Mouse (Mus musculus) neural tube, embryonic 13.5 days (tissue): ENCODE data around the gene Gm11634. TPM values are rescaled to one million over a fixed set of nuclear protein-coding genes. Genes with fewer than 3 reads are reported as not detected.
A peak's percentile ranks its signal among the peaks of the same experiment; 100 is the strongest.
"Not testable (repeated sequence)": the region's sequence is repeated elsewhere in the genome, so short reads cannot be mapped to it uniquely, and the experiment has no call there.

Source experiments
- ATAC-seq: fragments of 200-750 bp; cut with Nextera tagmentation; 2 replicates; pipeline ENCODE4 v1.8.0; 2017; ENCODE audit warnings: low read depth, mild to moderate bottlenecking, moderate TSS enrichment, moderate library complexity
- H3K27ac ChIP-seq: fragments of 300-500 bp; sonication (generic); replicated peaks from 2 replicates; pipeline ENCODE4 v1.5.1; 2015; ENCODE audit warnings: moderate library complexity, mild to moderate bottlenecking, inconsistent platforms
- H3K27me3 ChIP-seq: fragments of 300-500 bp; sonication (generic); 2 replicates; pipeline ENCODE4 v1.6.1; 2015; ENCODE audit warnings: mild to moderate bottlenecking, inconsistent platforms
- H3K36me3 ChIP-seq: fragments of 300-500 bp; sonication (generic); 2 replicates; pipeline ENCODE4 v1.6.1; 2015; ENCODE audit warnings: mild to moderate bottlenecking, inconsistent platforms
- H3K4me1 ChIP-seq: fragments of 300-500 bp; sonication (generic); replicated peaks from 2 replicates; pipeline ENCODE4 v1.6.1; 2015; ENCODE audit warnings: inconsistent platforms
- H3K4me2 ChIP-seq: fragments of 300-500 bp; sonication (generic); 2 replicates; pipeline ENCODE4 v1.6.1; 2015; ENCODE audit warnings: inconsistent platforms, mild to moderate bottlenecking, moderate library complexity
- H3K4me3 ChIP-seq: fragments of 300-500 bp; sonication (generic); 2 replicates; pipeline ENCODE4 v1.5.1; 2015; ENCODE audit warnings: mild to moderate bottlenecking, inconsistent platforms
- H3K9ac ChIP-seq: fragments of 300-500 bp; sonication (generic); 2 replicates; pipeline ENCODE4 v1.6.1; 2015; ENCODE audit warnings: moderate library complexity, mild to moderate bottlenecking, inconsistent platforms
- H3K9me3 ChIP-seq: fragments of 300-500 bp; sonication (generic); 2 replicates; pipeline ENCODE4 v1.6.1; 2016; ENCODE audit warnings: inconsistent platforms
- WGBS: fragments of 180-500 bp; shearing (Covaris S2); methylation state at CpG from one replicate; pipeline ENCODE4 v1.1.7; 2015; 5-methylcytosine and 5-hydroxymethylcytosine counted together
- polyA plus RNA-seq: library from polyadenylated mRNA; unstranded; fragments of >200 nt; fragmentation: Nextera tagmentation; extraction: Ambion mirVana; gene quantifications from 2 replicates; pipeline ENCODE4 v1.2.1, GENCODE M21; 2015

Gene Gm11634
- polyA plus RNA-seq, 1 experiment from 2014 or later, result not detected

DNA sequence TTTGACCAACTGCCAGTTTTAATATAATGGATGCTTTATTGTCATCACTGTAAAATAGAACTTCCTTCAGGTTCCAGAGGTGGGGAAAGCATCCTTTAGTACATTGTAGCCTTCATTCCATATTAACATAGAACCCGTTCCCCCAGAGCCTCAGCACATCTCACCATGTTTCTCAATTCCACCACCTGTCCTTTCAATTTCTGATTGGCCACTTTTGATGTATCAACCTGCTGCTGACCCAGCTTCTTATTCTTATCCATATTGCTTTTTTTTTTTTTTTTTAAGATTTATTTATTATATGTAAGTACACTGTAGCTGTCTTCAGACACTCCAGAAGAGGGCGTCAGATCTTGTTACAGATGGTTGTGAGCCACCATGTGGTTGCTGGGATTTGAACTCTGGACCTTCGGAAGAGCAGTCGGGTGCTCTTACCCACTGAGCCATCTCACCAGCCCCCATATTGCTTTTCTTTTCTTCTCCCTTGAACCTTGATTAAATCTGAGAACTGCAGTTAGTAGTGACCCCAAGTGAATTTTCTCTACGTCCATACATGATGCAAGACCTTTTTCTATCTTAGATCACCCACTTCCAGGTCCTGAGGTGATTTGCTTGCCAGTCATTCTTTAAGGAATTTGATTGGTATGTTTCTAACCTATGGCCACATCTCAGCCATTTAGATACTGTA is 29.8 kb upstream of the Gm11634 start:
- H3K9ac ChIP-seq, H3K27me3 ChIP-seq, H3K27ac ChIP-seq, H3K9me3 ChIP-seq, ATAC-seq, H3K36me3 ChIP-seq: not testable (repeated sequence)
- H3K4me1 ChIP-seq, result peaks cover 19% of the 10 kb centered on the region
- 68% methylated on average over 4 of the region's 5 CpGs for WGBS
- peak overlapping the region; percentile 94 for H3K4me2 ChIP-seq
- H3K4me3 ChIP-seq, result peak overlapping the region; percentile 59

DNA sequence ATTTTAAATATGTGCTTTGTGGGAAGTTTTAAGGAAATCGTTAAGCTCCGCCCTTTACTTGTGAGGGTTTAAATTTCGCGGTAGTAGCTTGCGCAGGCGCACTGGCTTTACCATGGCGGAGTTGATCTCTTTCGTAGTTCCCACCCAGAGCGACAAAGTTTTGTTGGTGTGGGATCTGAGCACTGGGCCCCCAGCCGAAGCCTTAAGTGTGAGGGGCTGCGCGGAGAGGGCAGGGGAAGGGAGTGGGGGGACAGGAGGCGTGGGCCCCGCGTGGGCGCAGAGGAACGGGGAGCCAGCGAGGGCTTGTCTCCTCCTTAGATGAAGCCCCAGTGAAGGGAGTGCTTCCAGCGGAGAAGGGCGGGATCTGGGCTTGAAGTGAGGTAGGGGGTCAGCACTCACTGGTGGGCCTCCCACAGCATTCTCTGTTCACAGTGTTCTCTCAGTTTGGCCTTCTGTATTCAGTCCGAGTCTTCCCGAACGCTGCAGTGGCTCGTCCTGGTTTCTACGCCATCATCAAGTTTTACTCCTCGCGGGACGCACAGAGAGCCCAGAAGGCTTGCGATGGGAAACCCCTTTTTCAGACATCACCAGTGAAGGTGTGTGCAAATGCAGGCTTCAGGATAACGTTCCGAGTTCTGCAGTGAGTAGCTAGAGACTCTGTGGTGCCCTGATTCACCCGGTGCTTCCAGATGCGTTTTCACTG is 29.0 kb upstream of the Gm11634 start:
- H3K4me3 ChIP-seq, result peak overlapping the region; percentile 59
- peak overlapping the region; percentile 94 for H3K4me2 ChIP-seq
- peaks cover 19% of the 10 kb centered on the region for H3K4me1 ChIP-seq
- under 1% methylated on average over 33 of the region's 33 CpGs for WGBS
- peak overlapping the region; percentile 73 for H3K9ac ChIP-seq
- peaks cover 2% of the 10 kb centered on the region; the same call in 1 of the 2 replicates for H3K36me3 ChIP-seq
- 0 out of 2 replicates have a peak, but pooled peaks have one; percentile 9 for ATAC-seq
- no peaks in the 10 kb centered on the region for H3K9me3 ChIP-seq
- H3K27ac ChIP-seq, result peak overlapping the region; percentile 90
- H3K27me3 ChIP-seq, result no peaks in the 10 kb centered on the region

GRCm38 (mm10) chr11:101626995-101627856 is 28.2 kb upstream of the Gm11634 start, which contains the start of gene Rdm1:
TSS of gene Rdm1 (plus strand) at chr11:101627195.
- no peaks in the 10 kb centered on the region for H3K27me3 ChIP-seq
- peak; percentile 89 for ATAC-seq
- peak within 1 kb of the TSS; percentile 59 for H3K4me3 ChIP-seq
- under 1% methylated on average over 34 of the region's 34 CpGs for WGBS
- peak within 1 kb of the TSS; percentile 73 for H3K9ac ChIP-seq
- H3K4me2 ChIP-seq, result peak within 1 kb of the TSS; percentile 94
- peaks cover 19% of the 10 kb centered on the region for H3K4me1 ChIP-seq
- no peaks in the 10 kb centered on the region for H3K36me3 ChIP-seq
- no peaks in the 10 kb centered on the region for H3K9me3 ChIP-seq
- peak within 1 kb of the TSS; percentile 90 for H3K27ac ChIP-seq

GRCm38 (mm10) chr11:101626649-101626994 is 27.6 kb upstream of the Gm11634 start:
- H3K4me1 ChIP-seq, result peaks cover 19% of the 10 kb centered on the region
- peak overlapping the region; percentile 94 for H3K4me2 ChIP-seq
- H3K36me3 ChIP-seq, result no peaks in the 10 kb centered on the region
- H3K4me3 ChIP-seq, result peak overlapping the region; percentile 37
- no peaks in the 10 kb centered on the region for H3K27me3 ChIP-seq
- peak overlapping the region; percentile 69 for H3K9ac ChIP-seq
- H3K9me3 ChIP-seq, result no peaks in the 10 kb centered on the region
- peak overlapping the region; percentile 89 for H3K27ac ChIP-seq
- WGBS, result 4% methylated on average over 8 of the region's 8 CpGs
- peak; percentile 45 for ATAC-seq

DNA sequence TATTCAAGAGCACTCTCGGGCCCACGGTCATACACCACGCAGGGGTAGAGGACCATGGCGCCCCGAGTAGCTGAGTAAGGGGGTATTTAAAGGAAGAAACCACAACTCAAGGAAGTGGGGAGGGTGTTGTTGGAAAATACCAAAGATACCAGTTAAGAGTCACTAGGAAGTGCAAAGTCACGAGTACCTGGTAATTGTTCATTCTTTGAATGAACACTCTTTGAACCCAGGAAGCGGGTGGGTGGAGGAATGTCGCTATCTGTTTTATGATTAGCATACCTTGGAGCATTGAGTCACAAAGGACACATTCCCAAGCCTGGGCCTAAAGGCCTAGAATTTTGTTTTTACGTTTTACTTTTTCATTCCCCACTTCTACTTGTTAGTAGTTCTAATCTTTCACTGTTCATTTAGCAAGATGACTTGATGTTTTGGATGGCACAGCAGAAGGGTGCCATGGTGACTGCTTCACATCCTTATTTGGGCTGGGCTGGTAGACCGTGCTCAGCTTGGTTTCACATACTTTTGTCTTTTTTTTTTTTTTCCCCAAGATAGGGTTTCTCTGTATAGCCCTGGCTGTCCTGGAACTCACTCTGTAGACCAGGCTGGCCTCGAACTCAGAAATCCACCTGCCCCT is 21.1 kb upstream of the Gm11634 start:
- not testable (repeated sequence) for H3K4me2 ChIP-seq, H3K27me3 ChIP-seq, H3K9ac ChIP-seq, ATAC-seq, H3K36me3 ChIP-seq, H3K9me3 ChIP-seq, H3K27ac ChIP-seq, H3K4me3 ChIP-seq
- H3K4me1 ChIP-seq, result peaks cover 17% of the 10 kb centered on the region
- 87% methylated on average over 11 of the region's 11 CpGs for WGBS

DNA sequence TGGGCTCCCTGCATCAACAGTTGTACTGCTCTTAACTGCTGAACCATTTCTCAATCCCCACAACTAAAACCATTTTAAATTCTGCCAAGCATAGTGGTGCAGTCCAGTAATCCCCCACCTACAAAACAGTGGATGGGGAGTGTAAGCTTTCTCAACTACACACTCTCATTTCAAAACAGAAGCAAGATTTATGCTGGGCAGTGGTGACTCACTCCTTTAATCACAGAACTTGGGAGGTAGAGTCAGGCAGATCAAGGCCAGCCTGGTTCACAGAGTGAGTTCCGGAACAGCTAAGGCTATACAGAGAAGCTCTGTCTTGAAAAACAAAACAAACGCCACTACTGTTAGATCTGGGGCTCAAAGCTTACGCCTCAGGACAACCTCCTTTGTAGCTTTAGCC is 19.5 kb upstream of the Gm11634 start:
- Histone ChIP-seq H3K9ac (no peak overlapping the region), H3K4me2 (no peak overlapping the region), H3K27me3 (no peaks in the 10 kb centered on the region), H3K9me3 (no peaks in the 10 kb centered on the region), H3K36me3 (no peaks in the 10 kb centered on the region), H3K4me3 (no peak overlapping the region), H3K4me1 (peaks cover 17% of the 10 kb centered on the region), H3K27ac (no peak overlapping the region)
- WGBS, result 61% methylated on average over 3 of the region's 3 CpGs
- no peak for ATAC-seq

GRCm38 (mm10) chr11:101617849-101618248 is 18.8 kb upstream of the Gm11634 start:
- Histone ChIP-seq H3K4me2 (peak overlapping the region; percentile 39), H3K9ac (no peak overlapping the region), H3K27ac (peak overlapping the region; percentile 56), H3K4me3 (peak overlapping the region; percentile 5; the same call in 1 of the 2 replicates), H3K9me3 (no peaks in the 10 kb centered on the region), H3K4me1 (peaks cover 17% of the 10 kb centered on the region), H3K36me3 (no peaks in the 10 kb centered on the region), H3K27me3 (no peaks in the 10 kb centered on the region)
- peak; percentile 77; the same call in 1 of the 2 replicates for ATAC-seq
- WGBS, result 4% methylated on average over 8 of the region's 8 CpGs

DNA sequence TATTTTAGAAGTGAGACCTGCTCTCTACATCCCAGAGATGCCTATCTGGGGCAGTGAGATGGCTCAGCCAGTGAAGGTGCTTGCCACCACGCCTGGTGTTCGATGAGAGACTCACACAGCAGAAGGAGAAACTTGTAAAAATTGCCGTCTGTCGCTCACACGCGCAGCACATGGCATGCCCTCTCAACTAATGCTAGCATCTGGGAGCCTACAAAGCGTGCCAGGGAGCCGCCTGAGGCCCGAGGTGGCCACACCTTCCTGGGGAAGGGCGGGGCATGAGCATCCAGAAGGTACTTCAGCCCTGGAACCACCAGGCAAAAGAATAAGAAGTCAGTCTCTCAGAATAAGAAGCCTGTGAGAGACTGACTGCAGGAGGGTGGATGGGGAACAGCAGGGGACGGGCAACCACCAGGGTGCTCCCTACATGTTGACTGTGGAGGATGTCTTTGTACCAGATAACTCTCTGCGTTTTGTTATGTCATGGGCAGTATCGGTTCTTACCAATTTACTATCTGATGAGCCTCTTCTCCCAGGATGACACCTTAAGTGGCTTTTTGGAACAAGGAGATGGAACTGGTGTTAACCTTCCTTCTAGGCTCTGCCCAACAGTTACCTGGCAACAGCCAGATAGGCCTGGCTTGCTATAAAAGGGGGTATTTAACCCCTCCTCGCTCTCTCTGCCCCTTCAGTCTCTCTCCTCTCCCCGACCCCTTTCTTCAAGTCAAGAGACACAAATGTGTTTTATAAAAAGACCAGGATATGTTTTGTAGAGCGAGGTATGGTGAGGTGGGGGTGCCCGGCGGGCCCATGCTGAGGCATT is 18.1 kb upstream of the Gm11634 start:
- 21% methylated on average over 18 of the region's 18 CpGs for WGBS
- ATAC-seq, result peak; percentile 58; the same call in 1 of the 2 replicates
- H3K4me1 ChIP-seq, result peaks cover 17% of the 10 kb centered on the region

DNA sequence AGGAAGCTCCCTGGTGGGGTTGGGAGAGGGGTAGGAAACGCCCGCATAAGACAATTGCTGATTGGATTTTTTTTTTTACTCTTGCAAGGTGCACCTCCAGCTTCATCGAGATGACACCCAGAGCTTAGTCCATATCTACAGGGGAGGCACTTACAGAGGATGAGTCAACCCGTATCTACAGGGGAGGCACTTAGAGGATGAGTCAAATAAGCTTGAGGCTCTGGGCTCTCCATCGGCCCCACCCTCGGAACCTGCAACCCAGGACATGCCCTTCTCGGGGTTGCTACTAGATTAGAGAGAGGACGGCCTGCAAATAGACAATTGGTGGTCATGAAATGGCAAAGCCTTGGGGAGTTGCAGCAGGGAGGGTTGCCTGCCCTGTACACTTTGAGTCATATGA is 17.0 kb upstream of the Gm11634 start:
- H3K4me3 ChIP-seq, result no peak overlapping the region
- WGBS, result 93% methylated on average over 8 of the region's 8 CpGs
- ATAC-seq, result no peak
- no peaks in the 10 kb centered on the region for H3K27me3 ChIP-seq
- no peaks in the 10 kb centered on the region for H3K36me3 ChIP-seq
- H3K9ac ChIP-seq, result no peak overlapping the region
- no peaks in the 10 kb centered on the region for H3K9me3 ChIP-seq
- H3K27ac ChIP-seq, result no peak overlapping the region
- H3K4me2 ChIP-seq, result no peak overlapping the region
- peaks cover 17% of the 10 kb centered on the region for H3K4me1 ChIP-seq

More for the DNA sequence above, 18.1 kb upstream of the Gm11634 start:
- no peaks in the 10 kb centered on the region for H3K36me3 ChIP-seq
- no peaks in the 10 kb centered on the region for H3K27me3 ChIP-seq
- H3K9me3 ChIP-seq, result no peaks in the 10 kb centered on the region
- peak overlapping the region; percentile 22; the same call in 1 of the 2 replicates for H3K9ac ChIP-seq
- peak overlapping the region; percentile 56 for H3K27ac ChIP-seq
- peak overlapping the region; percentile 39 for H3K4me2 ChIP-seq
- H3K4me3 ChIP-seq, result no peak overlapping the region

DNA sequence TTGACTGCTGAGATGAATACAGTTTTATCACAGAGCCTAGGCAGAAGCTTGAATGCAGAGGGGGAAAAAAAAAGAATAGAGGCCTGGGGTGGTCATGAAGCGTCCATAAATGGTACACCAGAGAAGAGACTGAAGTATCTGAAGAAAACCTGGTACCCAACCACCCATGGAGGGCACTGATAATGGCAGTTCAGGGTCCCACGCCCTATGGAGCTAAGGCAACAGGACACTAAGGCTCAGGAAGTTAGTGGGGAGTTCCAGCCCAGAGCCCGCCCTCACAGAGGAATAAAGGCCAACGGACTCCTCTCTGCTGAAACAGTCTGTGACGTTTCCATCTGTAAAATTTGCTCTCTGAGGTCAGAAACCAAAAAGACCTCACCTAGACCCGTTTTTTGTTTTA is 16.3 kb upstream of the Gm11634 start:
- Histone ChIP-seq H3K36me3 (no peaks in the 10 kb centered on the region), H3K27me3 (no peaks in the 10 kb centered on the region), H3K4me1 (peaks cover 17% of the 10 kb centered on the region), H3K4me3 (no peak overlapping the region), H3K9ac (no peak overlapping the region), H3K9me3 (no peaks in the 10 kb centered on the region), H3K27ac (no peak overlapping the region), H3K4me2 (no peak overlapping the region)
- ATAC-seq, result no peak
- 79% methylated on average over 6 of the region's 6 CpGs for WGBS

DNA sequence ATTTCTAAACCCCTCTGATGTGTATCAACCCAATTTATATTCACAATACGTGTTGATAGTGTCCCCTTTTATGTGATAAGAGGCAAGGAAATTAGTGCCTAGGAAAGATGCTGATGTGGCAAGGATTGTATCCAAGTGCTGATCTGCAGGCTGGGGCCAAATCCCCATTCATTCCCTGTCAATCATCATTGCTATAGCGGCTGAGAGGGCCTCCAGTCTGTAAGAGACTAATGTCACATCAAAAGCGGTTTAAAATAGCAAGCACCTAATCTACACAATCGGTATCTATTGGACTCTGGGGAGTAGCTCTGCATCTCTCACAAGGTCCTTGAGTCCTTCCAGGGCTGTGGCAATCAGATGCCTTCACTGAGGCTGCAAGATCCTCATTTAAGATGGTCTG is 15.1 kb upstream of the Gm11634 start:
- 73% methylated on average over 4 of the region's 4 CpGs for WGBS
- no peak overlapping the region for H3K4me2 ChIP-seq
- no peak overlapping the region for H3K4me3 ChIP-seq
- H3K9ac ChIP-seq, result no peak overlapping the region
- H3K27ac ChIP-seq, result no peak overlapping the region
- peaks cover 17% of the 10 kb centered on the region for H3K4me1 ChIP-seq
- no peak for ATAC-seq
- H3K36me3 ChIP-seq, result no peaks in the 10 kb centered on the region
- no peaks in the 10 kb centered on the region for H3K9me3 ChIP-seq
- no peaks in the 10 kb centered on the region for H3K27me3 ChIP-seq
